Mouse (Mus musculus): ENCODE results near the gene Slc16a11.

The Slc16a11 gene

DNA sequence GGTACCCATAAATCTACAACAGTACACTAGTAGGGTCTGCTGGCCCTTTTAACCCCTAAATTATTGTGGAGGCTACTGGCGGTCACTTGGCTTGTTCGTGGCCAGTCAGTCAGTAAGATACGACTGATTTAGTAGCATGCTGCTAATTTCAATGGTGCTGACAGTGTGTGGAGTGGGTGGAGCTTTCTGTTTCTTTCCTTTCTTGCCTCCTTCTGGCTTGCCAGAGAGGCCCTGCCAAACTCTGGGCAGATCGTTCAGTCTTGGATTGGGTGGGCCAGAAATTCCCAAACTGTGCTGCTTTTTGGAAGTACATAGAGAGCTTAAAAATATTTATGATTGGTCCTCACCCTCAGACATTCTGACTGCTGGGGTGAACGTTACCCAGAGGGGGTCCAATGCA is 14.6 kb downstream of the Slc16a11 start:
- DNase-seq = no peak

DNA sequence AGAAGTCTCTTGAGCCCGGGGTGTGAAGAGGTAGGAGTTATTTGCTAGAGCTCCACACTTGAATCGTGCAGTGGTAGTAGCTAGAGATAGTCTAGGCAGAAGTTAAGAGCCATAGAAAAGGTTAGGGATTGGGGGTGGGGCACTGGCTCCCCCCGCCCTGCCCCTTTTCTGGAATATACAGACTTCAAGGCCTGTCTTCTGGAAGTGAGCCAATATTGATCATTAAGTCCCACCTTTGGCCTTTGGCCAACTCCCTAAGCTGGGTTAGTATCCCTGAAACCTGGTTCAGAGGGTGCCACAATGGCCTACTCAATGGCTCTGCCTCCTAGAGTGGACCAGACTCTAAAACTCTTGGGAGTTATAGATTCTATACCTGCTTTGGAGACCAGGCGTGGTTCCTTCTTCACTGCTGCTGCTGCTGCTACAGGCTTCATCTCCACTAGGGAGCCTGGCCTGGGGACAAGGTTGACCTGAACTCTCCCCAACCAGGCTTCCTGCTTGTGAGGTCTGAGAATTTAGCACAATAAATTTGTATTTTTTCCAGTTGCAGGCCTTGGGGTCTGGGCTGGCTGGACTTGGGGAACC is 15.2 kb downstream of the Slc16a11 start:
- peak in 1 of 2 experiments; percentile 28 for DNase-seq

DNA sequence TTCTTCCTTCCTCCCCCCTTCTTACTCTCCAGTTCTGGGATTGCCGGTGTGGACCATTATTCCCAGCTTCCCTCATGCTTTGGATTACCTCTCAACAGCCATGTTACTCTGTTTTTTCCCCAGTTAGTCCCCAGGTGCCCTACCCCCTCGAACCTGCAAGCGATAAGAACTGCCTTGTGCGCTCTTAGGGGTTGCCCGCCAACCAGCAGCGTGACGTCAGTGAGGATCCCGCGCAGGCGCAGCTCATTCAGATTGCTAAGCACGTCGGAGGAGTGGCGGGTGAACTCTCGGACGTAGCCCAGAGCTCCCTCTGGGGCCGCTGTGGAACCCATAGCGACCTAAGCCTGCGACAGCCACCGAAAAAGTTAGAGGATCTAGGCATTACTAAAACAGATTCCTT is 16.3 kb downstream of the Slc16a11 start:
- peak; percentile 90 to 91 for DNase-seq

DNA sequence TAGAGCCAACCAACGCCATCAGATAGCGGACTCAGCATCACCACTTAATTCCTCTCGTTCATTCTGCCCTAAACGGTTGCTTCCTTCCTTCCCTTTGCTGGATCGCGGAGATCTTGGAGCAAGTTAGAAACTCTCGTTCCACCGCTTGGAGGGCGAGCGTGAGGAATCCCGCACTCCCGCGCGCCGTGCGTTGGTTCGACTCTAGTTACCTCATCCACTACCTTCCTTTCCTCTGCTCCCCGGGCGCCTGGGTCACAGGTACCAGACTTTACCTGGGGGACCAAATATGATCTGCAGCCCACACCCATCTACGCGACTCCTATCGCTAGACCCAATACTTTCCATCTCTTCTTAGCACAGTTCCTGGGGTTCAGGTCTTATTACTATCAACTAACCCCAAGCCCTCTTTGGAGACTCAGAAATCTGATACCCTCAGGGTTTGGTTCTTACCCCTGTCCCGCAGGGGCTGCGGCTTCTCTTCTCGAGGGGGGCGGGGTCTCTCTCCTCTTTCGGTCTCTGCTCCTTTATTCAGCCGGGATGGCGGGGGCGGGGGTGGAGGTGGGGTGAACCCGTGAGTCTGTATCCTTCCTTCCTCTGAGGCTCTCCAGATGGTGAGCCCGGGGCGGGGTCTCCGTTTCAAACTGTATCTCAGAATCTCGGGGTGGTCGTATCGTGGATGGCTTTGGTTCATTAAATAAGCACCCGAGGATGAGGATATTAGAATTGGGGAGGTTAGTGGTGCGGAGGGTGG is 16.9 kb downstream of the Slc16a11 start, which contains the start of gene Bcl6b:
Gene Bcl6b (minus strand): TSS at position 539 of the 751 bp plus-strand sequence.
- peak; percentile 33 to 34 for DNase-seq

DNA sequence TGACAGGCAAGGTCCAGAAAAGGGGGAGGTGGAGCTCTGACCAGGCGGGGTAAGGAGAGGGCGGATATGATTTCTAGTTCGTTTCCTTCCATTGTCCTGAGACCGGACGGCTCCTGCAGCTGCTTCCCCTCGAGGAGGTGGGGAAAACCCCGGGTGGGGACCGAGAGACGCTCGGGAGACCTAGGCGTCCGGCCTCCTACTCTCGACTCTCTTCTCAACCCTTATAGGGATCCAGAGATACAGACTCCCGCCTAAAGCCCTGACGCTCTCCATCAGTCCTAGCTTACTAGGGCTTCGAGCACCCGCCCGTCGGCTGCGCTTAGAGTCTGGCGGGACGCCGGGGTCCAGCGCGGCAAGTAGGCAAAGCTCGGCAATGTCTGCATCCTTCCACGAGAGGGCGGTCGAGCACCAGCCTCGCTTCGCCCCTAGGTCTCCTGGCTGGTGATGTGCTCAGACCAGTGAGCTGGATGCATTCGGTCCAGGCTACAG is 17.7 kb downstream of the Slc16a11 start:
- peak; percentile 93 to 94 for DNase-seq

DNA sequence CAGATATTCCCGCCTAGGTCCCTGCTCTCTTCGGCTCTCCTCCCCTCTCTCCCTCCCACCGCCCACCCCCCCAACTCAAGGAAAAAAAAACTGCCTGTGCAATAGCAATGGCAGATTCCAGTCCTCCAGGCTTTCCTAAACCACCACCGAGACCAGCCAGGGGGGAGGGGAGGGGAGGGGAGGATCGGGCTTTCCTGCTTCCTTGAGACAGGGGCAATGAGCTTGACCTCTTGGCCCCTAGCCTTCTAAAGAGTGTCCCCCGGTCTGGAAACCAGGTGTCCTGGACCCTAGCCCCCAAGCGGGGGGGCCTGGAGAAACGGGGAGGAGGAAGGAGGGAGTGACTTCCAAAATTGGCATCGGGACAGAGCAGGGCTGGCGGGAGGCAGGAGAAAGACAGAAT is 20.0 kb downstream of the Slc16a11 start:
- DNase-seq = peak; percentile 88 to 89

DNA sequence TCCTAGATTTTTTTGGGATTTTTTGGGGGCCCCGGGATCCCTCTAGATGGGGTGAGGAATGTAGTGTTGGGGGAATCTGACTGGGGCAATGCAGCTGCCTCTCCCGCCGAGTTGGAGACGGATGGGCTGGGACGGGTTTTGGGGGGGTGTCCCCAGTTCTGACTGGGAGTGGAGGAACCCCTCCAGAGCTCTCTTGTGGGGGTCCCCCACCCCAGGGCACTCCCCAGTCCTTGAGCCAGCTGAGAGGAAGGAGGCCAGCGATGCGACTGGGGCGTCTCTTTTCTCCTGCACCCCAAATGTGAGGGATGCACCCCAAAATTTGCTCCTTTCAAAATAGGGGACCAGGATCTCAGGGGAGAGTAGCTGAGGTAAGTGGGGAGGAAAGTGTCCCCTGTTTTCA is 20.5 kb downstream of the Slc16a11 start:
- peak; percentile 74 to 79 for DNase-seq

DNA sequence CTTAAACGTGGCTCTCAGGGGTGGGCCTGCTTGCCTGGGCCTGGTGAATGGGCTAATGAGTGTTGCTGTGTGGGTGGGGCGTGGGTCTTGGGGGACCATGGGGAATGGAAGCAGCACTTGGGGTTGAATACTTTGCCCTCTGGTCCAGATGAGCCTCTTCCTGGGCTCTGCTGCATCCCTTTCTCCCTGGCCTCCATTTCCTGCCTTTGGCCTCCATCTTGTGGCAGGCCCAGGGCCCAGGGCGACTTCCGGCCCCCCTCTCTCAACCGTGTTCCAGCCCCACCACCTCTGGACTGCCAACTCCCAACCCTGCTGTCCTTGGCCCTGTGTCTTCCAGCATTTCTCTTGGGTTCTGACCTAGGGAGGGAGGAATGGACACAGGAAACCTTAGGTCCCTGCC is 21.5 kb downstream of the Slc16a11 start:
- peak; percentile 60 to 63 for DNase-seq

DNA sequence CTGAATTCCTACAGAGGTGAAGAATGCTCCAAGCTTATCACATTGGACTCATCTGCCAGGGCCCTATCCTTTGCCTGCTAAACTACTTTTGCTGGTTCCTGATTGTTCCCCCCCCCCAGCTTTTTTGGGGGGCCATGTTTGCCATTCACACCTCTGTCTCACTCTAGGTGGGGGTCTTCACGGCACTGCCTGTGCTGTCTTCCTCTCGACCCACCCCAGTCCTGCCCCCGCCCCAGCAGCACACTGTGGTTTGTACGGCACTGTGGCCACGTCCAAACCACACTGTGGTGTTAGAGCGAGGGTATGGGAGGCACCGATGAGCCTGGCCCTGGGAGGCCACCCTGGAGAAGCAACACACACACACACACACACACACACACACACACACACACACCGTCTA is 21.9 kb downstream of the Slc16a11 start:
- DNase-seq = peak in 1 of 2 experiments; percentile 22

DNA sequence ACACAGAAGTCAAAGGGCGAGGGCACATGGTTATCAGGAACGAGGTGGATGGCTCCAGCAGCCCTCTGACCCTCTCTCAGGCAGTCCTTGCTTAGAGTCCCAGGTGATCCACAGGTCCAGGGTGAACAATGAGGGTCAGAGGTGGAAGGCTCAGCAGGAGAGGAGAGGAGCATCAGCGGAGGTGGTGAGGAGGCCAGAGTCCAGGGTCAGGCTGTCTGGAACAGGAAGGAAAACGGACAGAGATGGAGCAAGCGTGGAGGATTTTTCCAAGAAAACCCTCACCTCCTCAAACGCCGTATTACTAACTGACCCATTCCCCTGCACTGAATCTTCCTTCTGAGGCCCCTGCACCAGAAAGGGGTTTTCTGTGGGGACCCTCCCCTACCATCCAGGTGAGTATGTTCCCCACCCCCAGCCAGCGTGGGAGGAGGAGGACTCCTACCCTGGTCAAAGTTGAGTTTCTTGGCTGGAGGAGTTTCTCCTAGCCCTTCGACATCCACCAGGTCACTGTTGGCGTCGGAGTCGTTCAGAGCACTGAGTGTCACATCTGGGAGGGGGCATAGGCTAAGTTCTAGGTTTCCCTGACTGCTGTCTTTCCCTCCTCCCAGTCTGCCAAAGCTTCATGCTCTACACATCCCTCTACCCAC is 22.8 kb downstream of the Slc16a11 start:
- DNase-seq = peak in 1 of 2 experiments; percentile 7

DNA sequence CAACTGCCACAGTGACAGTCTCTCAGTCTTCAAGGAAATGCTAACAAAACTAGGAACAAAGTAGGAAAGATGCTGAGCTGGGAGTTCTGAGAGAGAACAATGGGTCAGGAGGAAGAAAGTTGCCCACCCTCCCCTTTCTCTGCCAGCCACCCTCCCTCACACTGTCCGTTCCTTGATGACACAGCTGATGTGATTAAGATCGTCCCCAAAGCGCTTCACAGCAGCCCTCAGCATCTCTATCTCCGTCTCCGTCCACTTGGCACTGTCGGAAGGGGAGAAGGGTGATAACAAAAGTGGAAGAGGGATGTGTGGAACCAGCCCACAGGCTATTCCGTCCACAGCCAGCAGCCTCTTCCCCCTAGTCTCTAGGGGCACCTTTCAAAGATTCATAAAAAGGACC is 24.2 kb downstream of the Slc16a11 start:
- peak; percentile 31 to 44 for DNase-seq

DNA sequence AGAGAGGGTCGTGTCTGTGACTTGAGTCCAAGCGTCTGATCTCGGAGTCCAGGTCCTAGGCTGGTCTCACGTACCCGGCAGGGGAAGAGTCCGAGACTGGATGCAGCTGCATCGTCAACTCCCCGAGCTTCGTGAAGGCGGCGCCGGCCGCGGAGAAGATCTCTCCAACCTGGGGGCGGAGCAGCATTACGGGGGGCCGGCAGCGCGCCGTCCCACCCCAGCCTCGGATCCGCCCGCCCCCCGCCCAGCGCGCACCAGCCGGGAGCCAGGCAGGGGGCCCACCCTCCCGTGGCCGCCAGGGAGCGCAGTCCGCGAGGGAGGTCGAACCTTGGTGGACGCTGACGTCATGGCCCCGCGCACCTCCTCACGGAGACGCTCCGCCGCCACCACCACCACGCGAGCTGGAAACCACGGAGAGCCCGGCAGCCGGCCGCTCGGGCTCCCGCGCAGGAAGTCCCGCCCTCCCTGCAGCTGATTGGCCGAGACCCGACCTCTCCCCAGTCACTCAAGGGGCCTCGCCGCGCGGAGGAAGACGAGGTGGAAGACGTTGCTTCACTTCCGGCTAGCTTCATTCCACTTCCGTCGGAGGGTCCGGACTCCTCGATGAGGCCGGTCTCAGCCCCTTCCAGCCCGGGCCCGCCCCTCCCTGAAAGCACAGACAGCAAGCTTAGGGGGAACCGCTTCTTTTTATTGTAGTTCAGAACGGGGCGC is 25.1 kb downstream of the Slc16a11 start, which contains the start of gene 0610010K14Rik:
Gene 0610010K14Rik (minus strand): TSS at position 458 of the 711 bp plus-strand sequence.
- peak; percentile 99 for DNase-seq

DNA sequence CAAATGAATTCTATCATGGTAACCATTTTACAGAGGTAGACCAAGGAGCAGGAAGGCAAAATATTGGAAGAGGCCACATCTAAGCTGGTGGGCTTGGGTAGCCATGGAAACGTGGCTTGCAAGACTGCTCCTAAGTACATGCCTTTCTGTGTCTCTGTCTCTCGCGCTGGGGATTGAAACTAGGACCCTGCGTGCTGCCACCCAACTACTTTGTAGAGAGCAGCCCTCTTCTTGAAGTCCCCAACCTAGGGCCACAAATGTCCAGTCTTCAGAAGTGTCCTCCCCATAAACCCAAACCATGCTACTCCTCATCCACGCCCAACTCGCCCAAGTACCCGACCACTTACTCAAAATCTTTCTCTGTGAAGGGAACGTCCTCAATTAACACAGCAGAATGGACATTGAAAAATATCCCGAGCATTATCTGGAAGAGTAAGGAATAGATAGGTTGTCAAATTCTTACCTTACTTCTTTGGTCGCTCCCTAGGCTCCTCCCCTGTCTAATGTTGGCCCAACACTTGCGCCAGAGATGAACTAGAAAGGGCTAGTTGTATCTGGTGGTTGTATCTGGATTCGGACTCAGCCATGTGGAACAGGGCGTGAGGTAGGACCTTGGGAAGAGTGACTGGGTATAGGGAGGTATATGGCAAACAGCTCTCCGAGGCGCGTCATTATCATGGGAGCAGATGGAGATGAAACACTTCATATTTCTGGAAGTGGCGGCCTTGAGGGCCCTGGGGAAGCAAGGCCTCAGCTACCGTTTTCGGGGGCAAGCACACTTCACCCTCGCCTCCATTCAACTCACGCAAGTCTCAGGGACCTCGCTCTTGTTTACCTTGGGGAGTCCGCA is 26.3 kb downstream of the Slc16a11 start:
- DNase-seq = peak; percentile 36 to 65

DNA sequence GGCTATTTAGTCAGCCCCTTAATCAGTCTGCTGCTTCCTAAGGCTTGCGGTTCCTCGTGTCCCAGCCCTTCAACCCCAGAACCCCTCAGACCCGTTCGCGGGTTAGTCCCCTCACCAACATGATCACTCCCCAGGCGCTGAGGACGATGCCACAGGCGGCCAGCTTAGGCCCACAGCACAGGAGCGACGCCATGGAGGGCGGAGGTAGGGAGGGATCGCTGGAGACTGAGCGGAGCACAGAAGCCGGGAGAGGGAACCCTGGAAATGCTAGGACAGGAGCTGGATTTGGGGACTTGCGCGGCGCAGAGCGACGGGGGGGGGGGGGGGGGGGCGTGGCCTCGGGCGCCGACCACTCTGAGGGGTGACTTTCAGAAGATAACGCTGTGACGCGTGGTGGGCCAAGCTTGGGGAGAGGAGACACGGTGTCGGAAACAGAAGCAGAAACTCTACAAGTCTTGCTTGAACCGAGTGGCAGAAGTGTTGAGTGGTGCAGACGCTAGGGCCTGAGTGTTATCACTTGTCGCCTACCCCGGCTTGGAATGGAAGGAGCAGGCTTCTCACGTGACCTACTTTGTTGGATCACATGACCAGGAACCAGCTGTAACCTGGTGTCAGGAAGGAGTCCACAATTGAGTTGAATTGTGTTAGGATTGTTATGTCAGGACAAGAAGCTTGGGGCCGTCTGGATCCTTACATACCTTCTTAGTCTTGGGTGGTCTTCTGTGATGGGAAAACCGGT is 27.2 kb downstream of the Slc16a11 start, which contains the start of the genes Gm21988 and Rnasek:
Gene Gm21988 (minus strand): TSS at position 290 of the 739 bp plus-strand sequence.
Gene Rnasek (minus strand): TSS at position 302 of the 739 bp plus-strand sequence.
- peak; percentile 83 to 89 for DNase-seq

DNA sequence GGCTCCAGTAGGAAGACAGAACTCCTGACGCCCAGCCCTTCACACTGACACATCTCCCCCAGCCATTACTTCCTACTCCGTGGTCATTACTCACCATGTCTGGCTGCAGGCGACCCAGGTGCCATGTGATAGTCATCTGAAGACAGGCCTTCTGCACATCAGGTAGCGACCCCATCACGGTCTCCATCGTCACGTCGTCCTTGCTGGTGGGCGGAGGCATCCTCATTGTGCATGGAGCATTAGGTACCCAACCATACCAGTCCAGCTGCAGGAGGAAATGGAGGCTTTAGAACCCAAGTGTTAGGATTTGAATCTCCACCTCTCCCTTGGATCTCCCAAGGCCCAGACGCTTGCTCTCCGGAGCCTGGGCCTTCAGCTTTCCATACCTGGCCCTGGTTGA is 30.0 kb downstream of the Slc16a11 start:
- no peak for DNase-seq

DNA sequence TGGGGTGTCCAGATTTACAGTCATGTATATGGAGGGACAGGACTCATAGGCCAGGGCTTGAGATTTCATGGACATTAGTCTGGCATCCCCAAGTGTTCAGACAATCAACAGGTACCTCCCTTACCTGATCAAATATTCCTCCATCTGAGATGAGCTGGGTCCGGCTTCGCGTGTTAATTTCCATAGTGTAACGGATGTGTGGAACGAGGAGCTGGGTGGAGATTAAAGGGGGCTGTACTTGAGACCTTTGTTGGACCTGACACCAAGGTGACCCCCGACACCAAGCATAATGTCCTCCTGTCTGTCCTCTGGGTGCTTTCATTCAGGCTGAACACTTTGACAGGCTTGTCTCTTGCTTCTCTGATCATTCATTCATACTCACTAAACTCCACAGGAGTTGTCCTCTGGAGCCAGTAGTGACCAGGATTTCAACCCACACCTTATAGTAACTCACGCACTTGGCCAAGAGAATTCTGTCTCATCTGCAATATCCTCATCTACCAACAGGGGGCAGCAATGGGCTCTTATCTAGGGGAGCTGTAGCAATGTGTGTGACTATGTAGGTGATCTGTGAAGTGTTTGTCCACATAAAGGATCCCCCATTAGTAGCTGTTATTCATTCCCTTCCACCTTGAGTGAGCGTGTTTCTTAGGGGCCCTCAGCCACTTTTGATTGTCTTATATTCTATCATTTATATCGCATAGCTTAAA is 34.7 kb downstream of the Slc16a11 start:
- DNase-seq = peak; percentile 89 to 92

DNA sequence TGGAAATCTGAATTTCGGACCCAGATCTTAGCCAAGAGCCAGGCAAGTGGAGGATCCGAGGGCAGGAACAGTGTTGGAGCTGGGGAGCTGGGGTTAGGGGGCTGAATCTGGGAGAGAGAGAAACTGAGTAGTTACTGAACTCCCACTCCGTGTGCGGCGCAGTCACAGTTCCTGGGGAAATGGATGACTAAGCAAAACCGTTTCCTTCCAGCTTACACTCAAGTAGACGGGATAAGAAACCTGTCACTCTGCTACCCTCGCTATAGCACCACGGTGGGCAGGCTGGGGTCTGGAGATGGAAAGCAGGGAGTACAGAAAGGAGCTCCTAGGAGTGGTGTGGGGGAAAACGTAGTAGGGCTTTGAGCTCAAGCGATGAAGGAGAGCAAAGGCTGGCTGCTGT is 37.6 kb downstream of the Slc16a11 start:
- no peak for DNase-seq

DNA sequence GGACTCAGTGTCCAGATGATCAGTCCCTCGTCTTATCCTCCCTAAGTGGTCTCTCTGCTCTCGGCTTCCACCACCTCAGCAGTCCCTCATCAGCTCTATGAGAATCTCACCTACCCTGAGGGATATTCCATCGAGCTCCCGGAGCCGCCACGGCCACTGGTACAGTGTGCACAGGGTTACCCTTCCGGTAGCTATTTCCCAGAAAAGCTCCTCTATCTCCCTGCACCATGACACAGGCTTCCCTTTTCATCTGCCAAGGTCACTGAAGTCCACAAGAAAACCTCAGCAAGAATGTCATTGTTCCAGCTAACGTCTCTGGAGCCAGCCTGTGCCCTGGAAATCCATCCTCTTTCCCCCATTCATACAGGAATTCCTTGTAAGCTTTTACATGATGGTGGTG is 39.3 kb downstream of the Slc16a11 start:
- no peak for DNase-seq

DNA sequence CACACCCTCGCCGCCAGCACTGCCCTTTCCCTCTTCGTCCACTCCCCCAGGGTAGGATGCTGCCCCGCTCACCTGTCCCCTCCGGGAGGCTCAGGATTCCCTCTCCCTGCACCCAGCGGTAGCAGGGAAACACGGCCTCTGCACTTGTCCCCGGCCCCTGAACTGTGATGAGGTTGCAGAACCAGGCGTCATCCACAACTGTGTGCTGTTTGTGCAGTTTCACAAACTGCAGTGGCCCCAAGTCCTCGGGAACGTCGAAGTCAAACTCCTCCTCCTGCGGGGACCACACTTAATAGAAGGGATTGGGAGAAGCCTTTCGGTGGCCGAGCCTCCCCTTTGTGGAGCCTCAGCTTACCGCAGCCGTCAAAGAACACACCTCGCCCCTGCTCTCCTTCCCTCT is 41.8 kb downstream of the Slc16a11 start:
- no peak for DNase-seq

DNA sequence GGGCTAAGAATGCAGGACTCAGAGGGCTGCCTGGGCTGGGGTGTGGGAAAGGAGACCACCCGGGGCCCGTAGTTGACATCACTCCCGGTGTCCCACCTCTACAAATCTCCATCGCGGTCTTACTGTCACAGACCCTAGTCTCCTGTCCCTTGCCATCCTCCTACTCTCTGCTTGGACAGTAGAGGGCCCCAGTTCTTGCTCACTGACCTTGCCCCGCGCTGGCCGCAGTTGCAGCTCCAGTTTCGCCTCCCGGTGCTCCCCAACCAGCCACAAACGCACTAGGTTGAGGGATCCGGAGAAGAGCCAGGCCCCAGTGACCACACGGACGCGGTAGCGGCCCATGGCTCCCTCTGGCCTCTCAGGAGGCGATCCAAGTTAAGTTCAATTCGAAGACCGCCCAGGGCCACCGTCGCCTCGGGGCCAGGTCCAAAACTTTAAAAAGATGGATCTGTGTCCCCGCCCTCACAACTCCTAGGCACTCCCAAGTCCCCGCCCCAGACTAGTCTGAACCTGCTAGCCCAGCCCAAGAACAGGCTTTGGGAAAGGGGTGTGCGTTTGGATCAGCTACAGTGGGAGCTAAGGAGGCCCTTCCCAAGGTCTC is 42.5 kb downstream of the Slc16a11 start, which contains the start of gene Alox12:
Gene Alox12 (minus strand): TSS at position 423 of the 601 bp plus-strand sequence.
- peak; percentile 61 to 67 for DNase-seq
